35 mouse cellular contexts compared by ENCODE assay signal in genomic region chrX:152716693-152717092, GRCm38 (mm10). TPM values are rescaled to one million over a fixed set of nuclear protein-coding genes. Genes with fewer than 3 reads are reported as not detected.
"Had no signal": no experiment of that assay in that cellular context is flagged by ENCODE, and none has a peak within 500 bp of the region (broad histone marks: within the 10 kb centered on the region; RNA-seq: fewer than 3 reads in every experiment).

No protein-coding gene starts in this region.

- H3K27me3 ChIP-seq: heart, embryonic 12.5 days; heart, embryonic 13.5 days; heart, embryonic 15.5 days; hindbrain, embryonic 12.5 days; intestine, embryonic 15.5 days had no signal

- H3K36me3 ChIP-seq: heart, embryonic 12.5 days; heart, embryonic 13.5 days; heart, embryonic 15.5 days; hindbrain, embryonic 10.5 days; hindbrain, embryonic 12.5 days; hindbrain, embryonic 13.5 days; hindbrain, embryonic 15.5 days; intestine, embryonic 15.5 days; kidney, embryonic 15.5 days had no signal

- H3K4me3 ChIP-seq: heart, embryonic 12.5 days; heart, embryonic 13.5 days; heart, embryonic 15.5 days; hindbrain, embryonic 10.5 days; hindbrain, embryonic 12.5 days; hindbrain, embryonic 13.5 days; hindbrain, embryonic 15.5 days; intestine, embryonic 15.5 days; kidney, embryonic 15.5 days; layer of hippocampus, adult 2 months; left cerebral cortex, adult 2 months had no signal

- DNase-seq: heart, postnatal 10 days; heart, postnatal 14 days; heart, postnatal 36 days; heart, postnatal 4 days; kidney, adult 11 months; kidney, adult 18-20 months; kidney, adult 2 months; kidney, adult 8-10 months; kidney, adult 9 months; kidney, postnatal 10 days; kidney, postnatal 14 days; kidney, postnatal 25 days; kidney, postnatal 36 days; kidney, postnatal 4 days; layer of hippocampus, adult 9-11 months; layer of hippocampus, postnatal 36 days had no signal

- H3K4me1 ChIP-seq: heart, embryonic 13.5 days; heart, embryonic 15.5 days; hindbrain, embryonic 10.5 days; hindbrain, embryonic 12.5 days; hindbrain, embryonic 13.5 days; hindbrain, embryonic 15.5 days; intestine, embryonic 15.5 days; kidney, embryonic 15.5 days had no signal

- ATAC-seq: hindbrain, embryonic 16.5 days; hindbrain, postnatal 0 days; inflammation-experienced regulatory T-cells, adult 6 months; intestine, embryonic 15.5 days; intestine, embryonic 16.5 days; intestine, postnatal 0 days had no signal

- H3K27ac ChIP-seq: heart, embryonic 13.5 days; heart, embryonic 15.5 days; hindbrain, embryonic 10.5 days; hindbrain, embryonic 12.5 days; hindbrain, embryonic 13.5 days; hindbrain, embryonic 14.5 days; hindbrain, embryonic 15.5 days; hindbrain, postnatal 0 days; intestine, embryonic 15.5 days; kidney, embryonic 15.5 days; kidney, postnatal 0 days; layer of hippocampus, adult 2 months; left cerebral cortex, adult 2 months had no signal

- H3K9ac ChIP-seq: heart, embryonic 12.5 days; heart, embryonic 13.5 days; heart, embryonic 15.5 days; hindbrain, embryonic 12.5 days; hindbrain, embryonic 13.5 days; hindbrain, embryonic 14.5 days; hindbrain, embryonic 15.5 days; intestine, embryonic 15.5 days; kidney, embryonic 15.5 days had no signal

RNA-seq across cellular contexts. Expression of gene Shroom2, which starts 52.6 kb away (rescaled TPM):
- total RNA-seq: hematopoietic stem cell, adult 5-6 weeks had no signal
- polyA plus RNA-seq: inflammation-experienced regulatory T-cells, adult 6 months had no signal
